Comparison of ENCODE assay signal across 21 mouse cellular contexts in the genomic region with DNA sequence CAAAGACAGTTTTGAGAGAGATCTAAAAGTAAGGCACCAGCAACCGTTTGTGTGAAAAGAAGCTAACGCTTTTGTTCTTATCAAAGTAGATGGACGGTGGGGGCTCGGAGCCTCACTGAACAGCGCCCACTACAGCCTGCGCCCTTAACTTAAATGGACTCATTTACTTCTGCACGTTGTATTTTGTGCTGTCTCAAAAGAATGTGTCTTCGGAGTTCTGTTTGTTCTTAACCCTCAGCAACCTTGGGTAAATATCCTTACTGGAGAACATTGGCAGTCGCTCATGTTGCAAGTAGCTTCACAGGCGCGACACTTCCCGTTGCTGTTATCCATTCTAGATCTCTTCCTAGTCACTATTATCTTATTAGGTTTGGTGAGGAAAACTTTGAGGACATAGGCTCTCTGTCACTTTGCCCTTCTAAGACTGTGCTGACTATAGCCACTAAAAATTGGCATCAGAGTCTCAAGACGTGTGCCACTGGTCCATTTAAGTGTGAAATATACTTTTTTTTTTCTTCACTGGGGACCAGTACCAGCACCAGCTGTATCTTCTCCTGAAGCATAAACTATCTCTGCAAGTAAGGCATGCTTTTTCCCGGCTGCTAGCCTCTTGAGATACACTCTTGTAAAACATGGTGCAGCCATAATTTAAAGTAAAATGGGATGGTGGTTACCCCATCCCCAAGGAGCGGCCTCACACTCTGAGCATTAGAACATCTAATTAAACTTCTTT.
DNase-seq lines count a peak whose midpoint lies in the region; ATAC-seq and TF ChIP-seq lines count a peak whose summit lies in the region.
"Had no signal": no experiment of that assay in that cellular context is flagged by ENCODE, and none has a peak within 500 bp of the region (broad histone marks: within the 10 kb centered on the region; RNA-seq: fewer than 3 reads in every experiment).

No protein-coding gene starts in this region.

- no peak overlapping the region for H3K9ac ChIP-seq in liver, postnatal 0 days (replicated peaks)
- no peak overlapping the region for H3K9ac ChIP-seq in liver, embryonic 11.5 days (ENCODE audit: low read depth, low read length)
- no peak overlapping the region for H3K9ac ChIP-seq in intestine, embryonic 16.5 days (ENCODE audit: low read depth, low read length)
- H3K9ac ChIP-seq in lung, embryonic 14.5 days, result no peak overlapping the region
- H3K9ac ChIP-seq: embryonic facial prominence, embryonic 15.5 days; heart, embryonic 15.5 days; hindbrain, embryonic 12.5 days; limb, embryonic 13.5 days; liver, embryonic 15.5 days; midbrain, embryonic 12.5 days had no signal

- no peaks in the 10 kb centered on the region for H3K27me3 ChIP-seq in liver, postnatal 0 days (ENCODE audit: insufficient read depth, low read length)
- H3K27me3 ChIP-seq in liver, embryonic 11.5 days (replicated peaks; ENCODE audit: control insufficient read depth, insufficient read depth, low read length), result no peaks in the 10 kb centered on the region
- H3K27me3 ChIP-seq in intestine, embryonic 16.5 days (replicated peaks; ENCODE audit: control insufficient read depth, insufficient read depth, low read length), result no peaks in the 10 kb centered on the region
- H3K27me3 ChIP-seq in lung, embryonic 14.5 days (ENCODE audit: insufficient read depth, low read length), result no peaks in the 10 kb centered on the region
- H3K27me3 ChIP-seq: embryonic facial prominence, embryonic 15.5 days; heart, embryonic 15.5 days; hindbrain, embryonic 12.5 days; liver, embryonic 15.5 days; midbrain, embryonic 12.5 days had no signal

- H3K4me1 ChIP-seq in liver, postnatal 0 days (ENCODE audit: insufficient read depth), result no peaks in the 10 kb centered on the region
- H3K4me1 ChIP-seq in liver, embryonic 11.5 days (replicated peaks; ENCODE audit: control insufficient read depth, insufficient read depth, low read length), result no peaks in the 10 kb centered on the region
- peaks cover 7% of the 10 kb centered on the region for H3K4me1 ChIP-seq in intestine, embryonic 16.5 days (ENCODE audit: control insufficient read depth, insufficient read depth, low read length)
- peaks cover 9% of the 10 kb centered on the region for H3K4me1 ChIP-seq in lung, embryonic 14.5 days (ENCODE audit: insufficient read depth)
- H3K4me1 ChIP-seq: heart, embryonic 15.5 days; limb, embryonic 13.5 days; liver, embryonic 15.5 days had no signal

- TF ChIP-seq EP300 in liver, postnatal 0 days (IDR thresholded peaks at IDR 0.05; ENCODE audit: low read depth), result no peak

- WGBS in liver, postnatal 0 days (ENCODE audit: insufficient replicate concordance), result 66% methylated on average over 15 of the region's 15 CpGs
- 69% methylated on average over 15 of the region's 15 CpGs for WGBS in liver, embryonic 11.5 days
- WGBS in intestine, embryonic 16.5 days, result 51% methylated on average over 15 of the region's 15 CpGs
- WGBS in lung, embryonic 14.5 days, result 41% methylated on average over 15 of the region's 15 CpGs

- ATAC-seq in liver, postnatal 0 days, result no peak
- no peak for ATAC-seq in liver, embryonic 11.5 days (replicated peaks; ENCODE audit: low FRiP score)
- no peak for ATAC-seq in intestine, embryonic 16.5 days
- ATAC-seq in lung, embryonic 14.5 days (ENCODE audit: insufficient read depth), result peak; percentile 60; the same call in 1 of the 2 replicates
- ATAC-seq in megakaryocyte progenitor cell, adult 5-6 weeks (replicated peaks; ENCODE audit: poor library complexity), result no peak

- 0 out of 2 replicates have a peak, but pooled peaks have one; percentile 3 for TF ChIP-seq CTCF in liver, postnatal 0 days (IDR thresholded peaks at IDR 0.05; ENCODE audit: low read depth)
- TF ChIP-seq CTCF in lung, embryonic 14.5 days (IDR thresholded peaks at IDR 0.05; ENCODE audit: low read depth), result peak; percentile 42

- H3K9me3 ChIP-seq in liver, postnatal 0 days (ENCODE audit: low read length), result no peaks in the 10 kb centered on the region
- no peaks in the 10 kb centered on the region for H3K9me3 ChIP-seq in liver, embryonic 11.5 days (ENCODE audit: control insufficient read depth, low read length)
- no peaks in the 10 kb centered on the region for H3K9me3 ChIP-seq in intestine, embryonic 16.5 days (ENCODE audit: control insufficient read depth, low read length)
- H3K9me3 ChIP-seq in lung, embryonic 14.5 days (ENCODE audit: low read depth, low read length), result no peaks in the 10 kb centered on the region
- H3K9me3 ChIP-seq: embryonic facial prominence, embryonic 15.5 days; forebrain, embryonic 10.5 days; heart, embryonic 15.5 days; hindbrain, embryonic 12.5 days; limb, embryonic 13.5 days; liver, embryonic 15.5 days; midbrain, embryonic 12.5 days had no signal

- H3K27ac ChIP-seq in liver, postnatal 0 days (ENCODE audit: low read depth), result no peak overlapping the region
- no peak overlapping the region for H3K27ac ChIP-seq in liver, embryonic 11.5 days (ENCODE audit: low read depth, low read length)
- H3K27ac ChIP-seq in intestine, embryonic 16.5 days (ENCODE audit: low read length), result peak overlapping the region; percentile 11; the same call in 1 of the 2 replicates
- no peak overlapping the region for H3K27ac ChIP-seq in lung, embryonic 14.5 days (ENCODE audit: low read depth)
- H3K27ac ChIP-seq: embryonic facial prominence, embryonic 15.5 days; forebrain, embryonic 10.5 days; gastrocnemius, adult 2 months; heart, embryonic 15.5 days; hindbrain, embryonic 12.5 days; left cerebral cortex, adult 2 months; limb, embryonic 13.5 days; liver, embryonic 15.5 days; midbrain, embryonic 12.5 days had no signal

- H3K36me3 ChIP-seq in liver, postnatal 0 days (replicated peaks; ENCODE audit: insufficient read depth, low read length), result no peaks in the 10 kb centered on the region
- H3K36me3 ChIP-seq in liver, embryonic 11.5 days (ENCODE audit: control insufficient read depth, insufficient read depth, low read length), result no peaks in the 10 kb centered on the region
- no peaks in the 10 kb centered on the region for H3K36me3 ChIP-seq in intestine, embryonic 16.5 days (ENCODE audit: control insufficient read depth, insufficient read depth, low read length)
- no peaks in the 10 kb centered on the region for H3K36me3 ChIP-seq in lung, embryonic 14.5 days (ENCODE audit: insufficient read depth)
- H3K36me3 ChIP-seq: embryonic facial prominence, embryonic 15.5 days; forebrain, embryonic 10.5 days; G1E; heart, embryonic 15.5 days; hindbrain, embryonic 12.5 days; limb, embryonic 13.5 days; liver, embryonic 15.5 days; midbrain, embryonic 12.5 days had no signal

- no peak for DNase-seq in liver, postnatal 0 days
- no peak for DNase-seq in liver, embryonic 11.5 days (ENCODE audit: low spot score)
- DNase-seq in lung, embryonic 14.5 days, result peak; percentile 59
- peak; percentile 33 to 57 for DNase-seq in lung, postnatal 4 days
- DNase-seq in thymus, adult 18-20 months, result no peak
- DNase-seq: cerebellum, adult 9-11 months; gastrocnemius, adult 2 months; heart, adult 11 months; retina, postnatal 1 day; thymus, adult 2 months had no signal

- no peak overlapping the region for H3K4me3 ChIP-seq in liver, postnatal 0 days (ENCODE audit: low read depth, low read length)
- no peak overlapping the region for H3K4me3 ChIP-seq in liver, embryonic 11.5 days (ENCODE audit: low read depth, low read length)
- no peak overlapping the region for H3K4me3 ChIP-seq in intestine, embryonic 16.5 days (ENCODE audit: low read length)
- no peak overlapping the region for H3K4me3 ChIP-seq in lung, embryonic 14.5 days (ENCODE audit: low read depth, low read length)
- H3K4me3 ChIP-seq: embryonic facial prominence, embryonic 15.5 days; forebrain, embryonic 10.5 days; gastrocnemius, adult 2 months; heart, embryonic 15.5 days; hindbrain, embryonic 12.5 days; left cerebral cortex, adult 2 months; limb, embryonic 13.5 days; liver, embryonic 15.5 days; midbrain, embryonic 12.5 days had no signal

- no peak overlapping the region for H3K4me2 ChIP-seq in liver, postnatal 0 days (ENCODE audit: low read depth, low read length)
- H3K4me2 ChIP-seq in liver, embryonic 11.5 days, result no peak overlapping the region
- no peak overlapping the region for H3K4me2 ChIP-seq in intestine, embryonic 16.5 days (ENCODE audit: low read depth, low read length)
- no peak overlapping the region for H3K4me2 ChIP-seq in lung, embryonic 14.5 days
- H3K4me2 ChIP-seq: embryonic facial prominence, embryonic 15.5 days; heart, embryonic 15.5 days; hindbrain, embryonic 12.5 days; limb, embryonic 13.5 days; liver, embryonic 15.5 days; midbrain, embryonic 12.5 days had no signal

Comparison
In these comparisons a context has a peak if more than half of its experiments do, and no peak if none do; other contexts are left out.
1. DNase-seq: peak in lung, embryonic 14.5 days (single experiment) and lung, postnatal 4 days (2 of 2); none in liver, postnatal 0 days (single experiment), liver, embryonic 11.5 days (single experiment) and thymus, adult 18-20 months (0 of 2).